Mouse (Mus musculus) heart, embryonic 12.5 days (tissue): ENCODE measurements around the gene Naga. TPM values are rescaled to one million over a fixed set of nuclear protein-coding genes. Genes with fewer than 3 reads are reported as not detected.

Experiments used
- ATAC-seq: fragments of 200-750 bp; cut with Nextera tagmentation; 2 replicates; pipeline ENCODE4 v1.8.0; 2017; ENCODE audit warnings: moderate TSS enrichment, moderate library complexity; ENCODE audit not compliant: insufficient number of reproducible peaks, low FRiP score
- H3K27ac ChIP-seq: fragments of 300-500 bp; sonication (generic); 2 replicates; pipeline ENCODE4 v1.5.1; 2016; ENCODE audit warnings: mild to moderate bottlenecking, moderate library complexity; ENCODE audit not compliant: poor library complexity, severe bottlenecking
- H3K27me3 ChIP-seq: fragments of 300-500 bp; sonication (generic); replicated peaks from 2 replicates; pipeline ENCODE4 v1.6.1; 2016; ENCODE audit warnings: mild to moderate bottlenecking, moderate library complexity
- H3K36me3 ChIP-seq: fragments of 300-500 bp; sonication (generic); 2 replicates; pipeline ENCODE4 v1.6.1; 2016; ENCODE audit warnings: mild to moderate bottlenecking, moderate library complexity
- H3K4me1 ChIP-seq: fragments of 300-500 bp; sonication (generic); replicated peaks from 2 replicates; pipeline ENCODE4 v1.6.1; 2016; ENCODE audit warnings: mild to moderate bottlenecking
- H3K4me2 ChIP-seq: fragments of 300-500 bp; sonication (generic); 2 replicates; pipeline ENCODE4 v1.6.1; 2016; ENCODE audit warnings: mild to moderate bottlenecking, moderate library complexity
- H3K4me3 ChIP-seq: fragments of 300-500 bp; sonication (generic); 2 replicates; pipeline ENCODE4 v1.5.1; 2016; ENCODE audit warnings: mild to moderate bottlenecking
- H3K9ac ChIP-seq: fragments of 300-500 bp; sonication (generic); 2 replicates; pipeline ENCODE4 v1.6.1; 2016; ENCODE audit warnings: mild to moderate bottlenecking, moderate library complexity
- H3K9me3 ChIP-seq: fragments of 300-500 bp; sonication (generic); replicated peaks from 2 replicates; pipeline ENCODE4 v1.6.1; 2016; ENCODE audit warnings: mild to moderate bottlenecking, moderate library complexity
- WGBS: fragments of 180-500 bp; shearing (Covaris S2); methylation state at CpG from one replicate; pipeline ENCODE4 v1.1.7; 2016; 5-methylcytosine and 5-hydroxymethylcytosine counted together
- polyA plus RNA-seq: library from polyadenylated mRNA; unstranded; fragments of >200 nt; fragmentation: Nextera tagmentation; extraction: Ambion mirVana; gene quantifications from 2 replicates; pipeline ENCODE4 v1.2.1, GENCODE M21; 2016

Gene Naga
- polyA plus RNA-seq, 1 experiment from 2014 or later: 40.5 TPM

DNA sequence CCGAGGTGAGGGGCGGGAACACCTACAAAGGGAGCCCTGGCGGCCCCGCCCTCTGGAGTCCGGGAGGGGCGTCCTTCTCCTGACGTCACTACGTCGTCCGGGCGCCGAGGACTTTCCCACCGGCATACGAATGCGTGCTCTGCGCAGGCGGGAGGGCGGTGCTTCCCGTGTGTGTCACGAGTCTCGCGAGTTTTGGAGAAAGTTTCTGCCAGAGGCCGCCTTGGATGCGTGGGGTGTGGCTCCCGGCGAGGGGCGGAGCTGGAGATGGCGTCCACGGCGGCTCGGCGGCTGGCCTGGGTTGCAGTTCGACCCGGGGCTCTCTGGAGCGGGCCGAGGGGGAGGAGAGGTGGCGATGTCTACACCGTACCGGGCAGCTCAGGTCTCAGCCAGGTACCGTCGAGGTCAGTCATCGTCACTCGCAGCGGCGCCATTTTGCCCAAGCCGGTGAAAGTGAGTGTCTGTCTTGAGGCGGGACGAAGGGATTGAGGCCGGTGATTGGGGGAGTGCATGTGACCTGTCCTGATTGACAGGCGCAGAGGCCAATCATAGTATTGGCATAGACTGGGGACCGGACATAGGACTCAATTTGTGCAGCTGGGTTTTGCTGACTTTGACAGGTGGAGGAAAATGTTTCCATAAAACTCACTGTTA lies 7.2 kb upstream of the Naga start:
- Histone ChIP-seq H3K27ac (peak overlapping the region; percentile 83), H3K36me3 (peaks cover 42% of the 10 kb centered on the region), H3K4me3 (peak overlapping the region; percentile 70), H3K9me3 (no peaks in the 10 kb centered on the region), H3K4me1 (peaks cover 32% of the 10 kb centered on the region), H3K27me3 (no peaks in the 10 kb centered on the region), H3K4me2 (peak overlapping the region; percentile 90), H3K9ac (peak overlapping the region; percentile 79)
- under 1% methylated on average over 51 of the region's 51 CpGs for WGBS
- peak; percentile 95 for ATAC-seq

DNA sequence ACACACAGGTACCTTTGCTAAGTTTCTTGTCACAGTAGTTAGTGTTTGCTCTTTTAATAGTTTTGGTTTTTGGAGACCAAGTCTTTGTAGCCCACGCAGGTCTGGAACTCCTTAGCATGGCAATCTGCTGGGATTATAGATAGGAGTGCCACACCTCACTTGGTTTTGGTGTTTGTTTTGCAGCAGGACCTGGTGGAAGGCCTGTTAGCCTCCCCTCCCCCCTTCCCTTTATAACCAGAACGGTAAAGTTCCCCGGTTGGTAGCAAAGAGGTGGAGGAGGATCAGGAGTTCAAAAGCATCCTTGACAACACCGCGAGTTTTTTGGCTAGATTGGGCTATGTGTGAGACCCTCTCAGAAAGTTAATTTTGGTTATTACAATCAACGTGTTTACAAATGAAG lies 6.2 kb upstream of the Naga start:
- Histone ChIP-seq H3K4me2 (peak overlapping the region; percentile 90), H3K9me3 (no peaks in the 10 kb centered on the region), H3K9ac (no peak overlapping the region), H3K36me3 (peaks cover 33% of the 10 kb centered on the region), H3K27ac (no peak overlapping the region), H3K4me3 (no peak overlapping the region; the same call in 1 of the 2 replicates), H3K27me3 (no peaks in the 10 kb centered on the region), H3K4me1 (peaks cover 39% of the 10 kb centered on the region)
- 87% methylated on average over 6 of the region's 6 CpGs for WGBS
- ATAC-seq: no peak

DNA sequence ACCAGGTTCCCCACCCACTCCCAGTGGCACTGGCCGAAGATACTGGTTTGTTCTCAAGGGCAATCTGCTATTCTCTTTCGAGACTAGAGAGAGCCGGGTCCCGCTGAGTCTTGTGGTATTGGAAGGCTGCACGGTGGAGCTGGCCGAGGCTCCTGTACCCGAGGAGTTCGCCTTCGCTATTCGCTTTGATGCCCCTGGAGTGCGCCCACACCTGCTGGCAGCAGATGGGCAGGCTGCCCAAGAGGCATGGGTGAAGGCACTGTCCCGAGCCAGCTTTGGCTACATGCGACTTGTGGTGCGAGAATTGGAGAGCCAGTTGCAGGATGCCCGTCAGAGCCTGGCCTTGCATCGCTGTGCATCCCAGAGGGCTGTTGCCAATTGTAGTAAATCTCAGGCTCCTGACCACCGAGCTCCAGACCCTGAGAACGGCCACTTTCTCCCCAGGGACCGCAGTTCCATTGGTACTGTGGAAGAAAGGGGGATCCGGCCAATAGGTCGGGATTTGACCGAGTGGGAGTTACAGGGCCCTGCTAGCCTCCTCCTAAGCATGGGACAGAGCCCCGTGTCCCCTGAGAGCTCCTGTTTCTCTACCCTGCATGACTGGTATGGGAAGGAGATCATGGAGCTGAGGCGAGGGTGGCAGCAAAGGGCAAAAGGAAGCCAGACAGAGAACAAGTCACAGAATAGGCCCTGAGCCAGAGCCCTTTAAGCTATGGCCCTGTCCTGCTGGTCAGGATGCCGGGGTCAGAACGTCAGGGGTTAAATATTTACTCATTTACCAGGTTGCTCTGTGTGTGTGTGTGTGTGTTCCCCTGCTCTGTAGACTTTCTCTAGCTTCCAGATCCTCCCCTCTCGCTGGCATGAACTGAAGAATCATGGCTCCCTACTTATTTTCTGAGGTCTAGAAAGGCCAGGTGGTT lies 4.9 kb upstream of the Naga start:
- H3K27me3 ChIP-seq: no peaks in the 10 kb centered on the region
- H3K4me2 ChIP-seq: peak overlapping the region; percentile 37
- no peak for ATAC-seq
- H3K36me3 ChIP-seq: peaks cover 19% of the 10 kb centered on the region
- 88% methylated on average over 27 of the region's 27 CpGs for WGBS
- no peak overlapping the region for H3K4me3 ChIP-seq
- no peaks in the 10 kb centered on the region for H3K9me3 ChIP-seq
- no peak overlapping the region for H3K9ac ChIP-seq
- peaks cover 45% of the 10 kb centered on the region for H3K4me1 ChIP-seq
- H3K27ac ChIP-seq: no peak overlapping the region

DNA sequence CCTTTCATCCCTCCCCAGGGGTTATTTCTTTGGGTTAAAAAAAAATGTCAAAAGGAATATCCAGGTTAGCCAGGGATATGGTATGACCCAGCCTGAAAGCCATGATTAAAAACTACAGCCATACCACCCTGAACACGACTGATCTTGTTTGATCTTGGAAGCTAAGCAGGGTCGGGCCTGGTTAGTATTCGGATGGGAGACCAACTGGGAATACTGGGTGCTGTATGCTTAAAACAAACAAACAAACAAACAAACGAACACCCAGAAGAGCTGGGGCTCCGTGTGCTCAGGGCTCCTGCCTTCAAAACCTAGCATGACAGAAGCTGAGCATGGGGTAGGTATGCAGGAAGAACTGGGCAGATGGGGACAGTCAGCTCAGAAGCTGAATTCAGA lies 3.8 kb upstream of the Naga start:
- peaks cover 8% of the 10 kb centered on the region for H3K36me3 ChIP-seq
- WGBS: 64% methylated on average over 5 of the region's 5 CpGs
- no peaks in the 10 kb centered on the region for H3K9me3 ChIP-seq
- no peak overlapping the region for H3K4me3 ChIP-seq
- peak overlapping the region; percentile 5; the same call in 1 of the 2 replicates for H3K4me2 ChIP-seq
- no peak overlapping the region for H3K9ac ChIP-seq
- peak overlapping the region; percentile 71 for H3K27ac ChIP-seq
- no peaks in the 10 kb centered on the region for H3K27me3 ChIP-seq
- ATAC-seq: no peak
- peaks cover 46% of the 10 kb centered on the region for H3K4me1 ChIP-seq

GRCm38 (mm10) chr15:82341675-82342542 lies 3.2 kb upstream of the Naga start:
- Histone ChIP-seq H3K27me3 (no peaks in the 10 kb centered on the region), H3K27ac (peak overlapping the region; percentile 71), H3K9ac (peak overlapping the region; percentile 82), H3K4me2 (peak overlapping the region; percentile 84), H3K36me3 (0 out of 2 replicates have a peak, but pooled peaks cover 5% of the 10 kb centered on the region), H3K4me3 (peak overlapping the region; percentile 57), H3K9me3 (no peaks in the 10 kb centered on the region), H3K4me1 (peaks cover 44% of the 10 kb centered on the region)
- 34% methylated on average over 15 of the region's 15 CpGs for WGBS
- ATAC-seq: peak; percentile 44

- WGBS: 2% methylated on average over 40 of the region's 40 CpGs
- Histone ChIP-seq H3K9ac (peak overlapping the region; percentile 82), H3K9me3 (no peaks in the 10 kb centered on the region), H3K4me1 (peaks cover 41% of the 10 kb centered on the region), H3K27ac (peak overlapping the region; percentile 71), H3K4me3 (peak overlapping the region; percentile 57), H3K27me3 (no peaks in the 10 kb centered on the region), H3K36me3 (peaks cover 12% of the 10 kb centered on the region), H3K4me2 (peak overlapping the region; percentile 84)
- ATAC-seq: peak; percentile 46
Observed at GRCm38 (mm10) chr15:82341036-82341501, 2.3 kb upstream of the Naga start.

DNA sequence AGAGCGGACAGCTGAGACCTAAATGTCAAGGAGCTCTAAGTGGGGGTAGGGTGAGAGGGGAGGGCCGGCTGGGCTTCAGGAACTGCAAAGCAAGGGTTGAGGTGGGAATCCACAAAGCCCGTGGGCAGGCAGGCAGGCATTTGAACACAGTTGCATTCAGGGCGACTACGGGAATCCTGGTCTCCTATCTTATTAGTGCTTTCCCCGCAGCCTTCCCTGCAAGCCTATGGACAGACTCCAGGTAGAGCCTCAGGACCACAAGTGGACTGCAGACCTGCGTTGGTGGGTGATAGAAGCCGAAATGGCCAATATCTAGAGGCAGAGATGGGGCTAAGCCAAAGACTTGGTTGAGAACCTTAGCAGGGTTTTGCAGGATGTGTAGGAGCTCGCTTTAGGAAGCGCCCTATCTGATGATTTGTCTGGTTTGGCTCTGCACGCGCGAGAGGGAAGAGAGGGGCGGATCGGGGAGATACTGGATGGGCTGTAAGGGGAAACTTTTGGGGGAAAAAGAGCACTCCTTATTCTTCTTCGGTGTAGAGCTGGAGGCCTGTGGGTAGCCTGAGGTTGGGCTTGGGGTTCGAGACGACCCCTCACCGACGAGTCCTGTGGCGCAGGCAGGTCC lies 1.8 kb upstream of the Naga start:
- ATAC-seq: no peak
- H3K4me1 ChIP-seq: peaks cover 41% of the 10 kb centered on the region

DNA sequence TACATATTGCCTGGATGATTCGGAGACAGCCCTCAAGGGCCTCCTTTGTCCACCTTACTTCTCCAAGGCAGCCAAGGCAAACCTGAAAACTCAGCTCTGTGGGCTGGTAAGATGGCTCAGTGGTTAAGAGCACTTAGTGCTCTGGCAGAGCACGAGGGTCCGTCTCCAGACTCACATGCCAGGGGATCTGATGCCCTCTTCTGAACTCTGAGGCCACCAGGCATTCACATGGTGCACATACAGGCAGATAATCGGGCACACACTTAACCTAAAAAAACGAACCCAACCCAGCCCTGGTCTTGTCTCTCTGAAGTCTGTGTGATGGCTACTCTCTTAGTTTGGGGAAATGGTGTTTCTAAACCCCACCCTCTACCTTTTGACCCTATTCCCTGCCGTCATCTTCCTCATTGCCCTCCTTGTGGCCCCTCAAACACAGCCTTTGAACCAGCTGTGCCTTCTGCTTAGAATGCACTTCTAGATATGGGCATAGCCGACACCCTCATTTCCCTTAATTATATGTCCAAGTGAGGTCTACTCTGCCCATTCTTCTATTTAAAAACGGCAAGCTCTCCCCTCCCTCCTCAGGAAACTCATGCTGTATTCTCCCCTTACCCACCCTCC lies 1.0 kb upstream of the Naga start:
- H3K4me2 ChIP-seq: peak overlapping the region; percentile 73; the same call in 1 of the 2 replicates
- H3K9me3 ChIP-seq: no peaks in the 10 kb centered on the region
- H3K4me3 ChIP-seq: no peak overlapping the region
- no peaks in the 10 kb centered on the region for H3K27me3 ChIP-seq
- no peak overlapping the region for H3K9ac ChIP-seq
- H3K4me1 ChIP-seq: peaks cover 41% of the 10 kb centered on the region
- 73% methylated on average over 8 of the region's 8 CpGs for WGBS
- H3K36me3 ChIP-seq: peaks cover 25% of the 10 kb centered on the region
- no peak for ATAC-seq
- H3K27ac ChIP-seq: peak overlapping the region; percentile 71; the same call in 1 of the 2 replicates

More for the DNA sequence above, 1.8 kb upstream of the Naga start:
- Histone ChIP-seq H3K9me3 (no peaks in the 10 kb centered on the region), H3K4me2 (peak overlapping the region; percentile 84), H3K9ac (peak overlapping the region; percentile 82), H3K4me3 (peak overlapping the region; percentile 57), H3K36me3 (peaks cover 17% of the 10 kb centered on the region), H3K27me3 (no peaks in the 10 kb centered on the region), H3K27ac (peak overlapping the region; percentile 71)
- 34% methylated on average over 21 of the region's 21 CpGs for WGBS

DNA sequence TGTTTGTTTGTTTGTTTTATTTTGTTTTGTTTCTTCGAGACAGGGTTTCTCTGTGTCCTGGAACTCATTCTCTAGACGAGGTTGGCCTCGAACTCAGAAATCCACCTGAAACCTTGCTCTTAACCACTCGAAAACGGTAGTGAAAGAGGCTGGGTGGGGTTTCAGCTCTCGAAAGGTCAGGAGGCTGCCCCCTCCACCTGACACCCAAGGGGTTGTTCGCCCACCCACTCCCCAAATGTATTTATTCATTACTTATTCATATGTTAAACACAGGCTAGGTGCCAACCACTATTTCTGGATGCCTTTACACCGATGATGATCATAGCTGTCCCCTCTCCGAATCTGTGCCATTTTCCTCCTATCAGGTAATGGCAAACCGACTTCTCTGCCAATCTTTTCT lies 425 bp upstream of the Naga start:
- H3K36me3 ChIP-seq: peaks cover 31% of the 10 kb centered on the region
- H3K9ac ChIP-seq: peak overlapping the region; percentile 73; the same call in 1 of the 2 replicates
- H3K4me1 ChIP-seq: peaks cover 41% of the 10 kb centered on the region
- no peaks in the 10 kb centered on the region for H3K27me3 ChIP-seq
- H3K27ac ChIP-seq: peak overlapping the region; percentile 71
- H3K4me3 ChIP-seq: peak overlapping the region; percentile 67
- peak overlapping the region; percentile 73 for H3K4me2 ChIP-seq
- H3K9me3 ChIP-seq: no peaks in the 10 kb centered on the region
- ATAC-seq: no peak
- WGBS: 55% methylated on average over 10 of the region's 10 CpGs

- no peaks in the 10 kb centered on the region for H3K27me3 ChIP-seq
Observed at GRCm38 (mm10) chr15:82337875-82338274, 850 bp downstream of the Naga start.

More at GRCm38 (mm10) chr15:82337875-82338274, 850 bp downstream of the Naga start:
- H3K9ac ChIP-seq: peak overlapping the region; percentile 73
- no peak for ATAC-seq
- peaks cover 30% of the 10 kb centered on the region for H3K36me3 ChIP-seq
- peak overlapping the region; percentile 73 for H3K4me2 ChIP-seq
- peaks cover 41% of the 10 kb centered on the region for H3K4me1 ChIP-seq
- peak overlapping the region; percentile 67 for H3K4me3 ChIP-seq
- H3K27ac ChIP-seq: peak overlapping the region; percentile 71; the same call in 1 of the 2 replicates
- WGBS: 22% methylated on average over 4 of the region's 4 CpGs
- no peaks in the 10 kb centered on the region for H3K9me3 ChIP-seq
